Mouse (Mus musculus) MEL-GATA-1-ER (cell line): ENCODE measurements around the gene Hs1bp3.

ENCODE experiments used
- DNase-seq: peaks from one replicate; pipeline ENCODE4 v3.0.0-alpha.2; 2012; ENCODE audit warnings: low read depth; ENCODE audit errors: extremely low read depth

The Hs1bp3 gene

DNA sequence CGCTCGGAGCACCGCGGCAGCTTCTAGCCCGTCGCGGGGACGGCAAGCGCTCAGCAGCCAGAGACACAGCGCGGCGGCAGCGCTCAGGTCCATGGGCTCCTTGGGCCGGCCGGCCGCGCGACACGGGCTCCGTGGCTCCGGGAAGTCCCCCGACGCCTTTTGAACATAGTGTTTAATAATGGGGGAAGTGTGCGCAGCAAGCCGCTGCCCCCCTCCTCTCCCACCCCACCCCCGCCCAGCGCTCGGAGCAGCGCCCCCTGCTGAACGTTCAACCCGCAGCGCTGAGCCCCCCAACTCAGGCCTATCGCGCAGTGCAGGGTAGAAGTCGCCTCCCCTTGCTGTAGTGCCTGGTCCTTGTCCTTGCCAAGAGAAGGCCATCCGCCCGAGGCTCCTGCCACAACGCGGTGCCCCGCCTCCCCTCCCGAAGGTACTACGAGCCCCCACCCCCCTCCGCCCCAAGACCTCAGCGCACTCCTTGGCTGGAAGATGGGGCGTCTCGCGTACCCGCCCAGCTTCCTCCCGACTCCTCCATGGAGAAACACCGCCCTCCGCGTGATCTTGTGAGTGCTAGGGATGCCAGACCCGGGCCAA, 11.3 kb upstream of the Hs1bp3 start, which contains the start of gene Gdf7:
Gene Gdf7 (minus strand): TSS at position 114 of the 591 bp plus-strand sequence.
- no peak for DNase-seq

DNA sequence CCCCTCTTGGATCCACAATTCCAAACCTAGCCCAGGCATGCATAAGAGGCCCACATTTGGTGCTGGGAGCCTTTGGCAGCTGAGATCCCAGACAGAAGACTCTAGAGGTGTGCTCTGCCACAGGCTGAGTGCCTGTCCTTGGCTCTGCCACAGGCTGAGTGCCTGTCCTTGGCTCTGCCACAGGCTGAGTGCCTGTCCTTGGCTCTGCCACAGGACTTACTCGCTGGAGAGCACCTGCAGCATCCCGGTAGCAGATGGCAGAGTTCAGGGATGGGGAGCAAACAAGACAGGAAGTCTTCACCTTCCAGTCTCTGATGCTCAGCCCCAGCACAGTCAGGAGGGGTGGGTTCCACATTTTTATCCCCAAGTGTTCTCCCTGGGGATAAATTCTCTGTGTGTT, 8.0 kb upstream of the Hs1bp3 start:
- no peak for DNase-seq

DNA sequence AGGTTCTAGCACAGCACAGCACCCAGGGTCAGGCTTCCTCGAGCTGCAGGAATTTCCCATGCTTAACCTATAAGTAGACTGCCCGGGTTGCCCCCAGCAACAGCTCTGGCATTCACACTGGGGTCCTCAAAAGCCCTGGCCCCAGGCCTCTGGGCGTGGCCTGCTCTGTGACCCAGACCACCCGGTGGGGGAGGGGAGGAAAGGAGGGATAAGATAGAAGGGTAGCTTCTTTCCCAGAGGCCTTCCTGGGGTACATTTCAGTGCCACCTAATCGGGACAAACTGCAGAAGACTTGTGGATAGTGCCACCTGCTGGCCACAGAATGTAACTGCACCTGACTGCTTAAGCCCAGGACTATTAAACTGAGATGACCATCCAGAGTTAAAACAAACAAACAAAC, 6.8 kb upstream of the Hs1bp3 start:
- DNase-seq, result no peak

DNA sequence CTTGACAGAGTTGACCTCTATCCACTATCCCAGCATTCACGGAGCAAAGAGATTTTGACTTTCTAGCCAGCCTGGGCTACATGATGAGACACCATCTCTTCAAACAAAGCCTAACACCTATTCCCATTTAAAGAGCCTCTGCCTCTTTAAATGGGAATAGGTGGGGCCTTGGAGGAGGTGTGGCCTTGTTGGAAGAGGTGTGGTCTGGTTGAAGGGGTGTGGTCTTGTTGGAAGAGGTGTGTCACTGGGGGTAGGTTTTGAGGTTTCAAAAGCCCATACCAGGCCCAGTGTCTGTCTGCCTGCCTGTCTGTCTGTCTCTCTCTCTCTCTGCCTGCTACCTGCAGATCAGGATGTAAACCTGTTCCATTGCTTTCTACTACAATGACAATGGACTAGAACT, 6.3 kb upstream of the Hs1bp3 start:
- no peak for DNase-seq

DNA sequence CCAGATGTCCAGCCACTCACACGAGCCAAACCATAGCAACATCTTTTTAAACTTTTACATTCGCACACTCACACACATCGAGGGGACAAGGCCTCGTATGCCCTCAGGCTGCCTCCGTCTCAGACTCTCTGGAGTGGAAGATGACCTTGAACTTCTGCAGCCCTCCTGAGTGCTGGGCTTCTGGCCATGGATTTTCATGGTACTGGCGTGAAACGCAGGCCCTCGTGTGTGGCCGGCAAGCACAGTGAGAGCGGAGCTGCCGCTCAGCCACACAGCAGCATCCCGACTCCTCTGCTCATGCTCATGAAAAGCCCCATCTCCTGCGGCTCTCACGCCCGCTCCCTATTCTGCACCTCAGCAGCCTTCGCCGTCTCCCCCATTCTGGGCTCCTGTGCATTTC, 2.2 kb upstream of the Hs1bp3 start:
- DNase-seq, result no peak

DNA sequence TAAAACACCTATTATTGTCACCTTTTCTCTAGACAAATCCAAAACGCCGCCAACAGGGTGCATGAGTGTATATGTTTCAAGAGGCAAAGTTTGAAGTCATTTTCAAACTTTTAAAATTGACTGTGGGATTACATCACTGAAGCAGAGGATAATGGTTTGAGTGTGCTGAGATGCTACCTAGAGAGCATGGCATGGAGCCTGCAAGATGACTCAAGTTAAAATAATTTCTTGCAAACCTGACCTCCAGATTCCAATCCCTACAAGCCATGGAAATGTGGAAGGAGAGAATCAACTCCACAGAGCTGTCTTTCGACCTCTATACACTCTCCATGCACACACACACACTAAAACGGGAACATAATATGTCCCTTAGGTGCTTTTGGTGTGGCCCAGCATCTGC, 966 bp upstream of the Hs1bp3 start:
- DNase-seq, result no peak

DNA sequence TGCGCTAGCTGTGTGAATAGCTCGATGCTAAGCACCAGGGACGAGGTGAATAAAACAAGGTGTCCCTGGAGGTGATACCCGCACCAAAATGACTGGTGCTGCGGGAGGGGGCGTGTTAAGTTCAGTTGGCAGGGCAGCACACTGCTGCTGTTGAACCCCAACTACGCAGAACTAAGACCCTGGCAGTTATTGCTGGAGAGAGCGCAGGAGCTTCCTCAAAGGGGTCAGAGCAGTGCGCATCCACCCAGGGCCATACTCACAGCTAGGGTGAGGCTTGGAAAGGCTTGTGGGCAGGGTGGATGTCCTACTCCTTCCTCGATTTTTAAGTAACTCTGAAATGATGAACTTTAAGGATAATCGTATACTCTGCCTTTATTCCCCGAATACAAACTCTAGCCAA, 541 bp downstream of the Hs1bp3 start:
- DNase-seq, result peak; percentile 30

DNA sequence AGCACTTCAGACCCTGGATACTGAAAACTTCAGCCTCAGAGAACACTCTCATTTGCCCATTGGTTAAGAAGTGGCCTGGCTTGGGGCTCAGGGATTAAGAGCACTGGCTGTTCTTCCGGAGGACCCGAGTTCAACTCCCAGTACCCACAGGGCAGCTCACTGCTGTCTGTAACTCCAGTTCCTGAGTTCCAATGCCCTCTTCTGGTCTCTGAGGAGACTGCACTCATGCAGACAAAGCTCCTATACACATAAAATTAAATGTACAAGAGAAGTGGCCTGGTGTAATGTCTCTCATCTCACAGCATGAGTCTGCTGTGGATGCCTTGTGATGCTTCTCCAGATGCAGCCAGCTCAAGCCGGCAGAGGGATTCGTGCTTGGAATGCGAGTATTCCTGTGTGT, 3.3 kb downstream of the Hs1bp3 start:
- peak; percentile 27 for DNase-seq

DNA sequence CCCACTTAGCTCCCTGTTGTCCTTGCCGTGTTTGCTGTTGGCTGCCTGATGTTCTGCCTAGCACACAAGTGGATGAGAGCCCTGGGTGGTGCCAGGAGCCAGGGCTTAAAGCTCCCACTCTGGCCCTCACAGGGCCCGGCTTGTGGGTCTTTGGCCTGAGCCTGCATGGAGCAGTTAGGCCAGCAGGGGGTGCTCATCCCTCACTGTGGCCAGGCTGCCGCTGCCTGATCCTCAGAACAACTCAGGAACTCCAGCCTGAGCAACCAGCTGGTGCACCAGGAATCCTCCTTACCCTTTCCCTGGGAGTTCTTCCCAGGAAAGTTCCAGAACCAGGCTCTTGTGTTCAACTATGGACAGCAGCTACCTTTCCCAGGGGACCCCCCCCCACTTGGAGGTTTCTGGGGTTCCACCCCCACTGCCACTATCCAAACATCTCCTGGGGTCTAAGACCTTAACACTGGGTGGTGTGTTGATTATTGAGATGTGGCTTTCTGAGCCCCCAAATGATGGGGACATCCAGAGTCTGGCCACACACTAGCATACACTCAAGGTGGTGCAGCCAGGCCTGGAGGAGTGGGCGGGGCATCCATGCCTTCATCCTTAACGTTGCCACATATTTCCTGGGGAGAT, 7.0 kb downstream of the Hs1bp3 start:
- DNase-seq, result no peak

DNA sequence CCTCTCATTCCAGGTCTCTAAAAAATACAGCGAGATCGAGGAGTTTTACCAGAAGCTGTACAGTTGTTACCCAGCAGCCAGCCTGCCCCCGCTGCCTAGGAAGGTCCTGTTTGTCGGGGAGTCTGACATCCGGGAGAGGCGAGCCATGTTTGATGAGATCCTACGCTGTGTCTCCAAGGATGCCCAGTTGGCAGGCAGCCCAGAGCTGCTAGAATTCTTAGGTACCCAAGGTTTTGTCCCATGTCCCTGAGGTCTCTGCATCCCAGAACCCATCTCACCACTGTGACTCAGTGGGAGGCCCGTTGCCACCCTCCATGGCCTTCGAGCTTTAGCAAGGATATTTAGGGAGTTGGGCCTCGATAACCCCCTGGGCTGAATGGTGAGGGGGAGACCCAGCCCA, 8.3 kb downstream of the Hs1bp3 start:
- DNase-seq, result no peak

DNA sequence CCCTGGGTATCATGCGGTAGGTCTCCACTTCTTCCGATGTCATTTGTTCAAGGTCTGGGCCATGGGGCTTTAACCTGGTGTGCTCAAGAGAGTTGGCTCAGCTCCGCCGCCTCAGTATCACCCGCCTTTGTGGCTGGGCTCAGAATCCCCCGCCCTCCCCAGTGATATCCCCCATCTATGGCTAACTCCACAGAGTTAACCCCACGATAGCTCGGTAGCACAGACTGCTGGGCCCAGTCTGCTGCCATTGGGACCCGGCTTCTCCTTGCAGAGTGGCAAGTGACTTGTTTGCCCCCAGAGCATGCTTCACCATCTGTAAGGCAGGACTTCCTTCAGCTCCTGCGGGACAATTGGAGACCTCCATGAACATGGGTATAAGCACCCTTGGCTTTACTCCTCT, 10.9 kb downstream of the Hs1bp3 start:
- no peak for DNase-seq

DNA sequence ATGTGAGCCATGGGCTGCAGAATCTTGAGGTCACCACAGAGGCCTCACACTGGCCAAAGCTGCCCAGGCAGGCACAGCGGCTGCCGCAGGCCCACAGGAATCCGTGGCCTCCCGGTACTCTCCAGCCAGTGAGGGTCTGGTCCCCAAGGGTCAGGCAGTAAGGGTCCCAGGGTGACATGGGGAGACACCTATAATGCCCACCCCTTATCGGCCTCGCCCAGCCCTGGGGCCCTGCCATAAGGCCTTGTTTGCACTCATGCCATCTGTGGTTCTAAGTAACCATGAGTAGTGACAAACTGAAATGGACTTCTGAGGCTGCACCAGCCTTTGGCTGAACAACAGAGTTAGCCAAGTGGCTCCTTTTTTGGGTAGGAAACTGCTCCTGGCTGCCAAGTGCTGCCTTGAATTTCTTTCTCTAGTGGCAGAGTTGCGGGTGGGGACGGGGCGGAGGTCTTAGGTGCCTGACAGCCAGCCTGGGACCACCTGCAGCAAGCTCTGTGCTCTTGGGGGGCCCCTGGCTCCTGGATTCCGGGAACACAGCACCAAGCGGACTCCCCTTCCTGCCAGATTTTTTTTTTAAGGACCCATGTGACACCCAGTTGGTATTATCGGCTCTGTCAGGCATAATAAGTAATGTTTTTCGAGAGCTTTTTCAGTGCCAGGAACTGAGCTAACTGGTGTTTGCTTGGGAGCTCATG, 12.2 kb downstream of the Hs1bp3 start:
- no peak for DNase-seq

DNA sequence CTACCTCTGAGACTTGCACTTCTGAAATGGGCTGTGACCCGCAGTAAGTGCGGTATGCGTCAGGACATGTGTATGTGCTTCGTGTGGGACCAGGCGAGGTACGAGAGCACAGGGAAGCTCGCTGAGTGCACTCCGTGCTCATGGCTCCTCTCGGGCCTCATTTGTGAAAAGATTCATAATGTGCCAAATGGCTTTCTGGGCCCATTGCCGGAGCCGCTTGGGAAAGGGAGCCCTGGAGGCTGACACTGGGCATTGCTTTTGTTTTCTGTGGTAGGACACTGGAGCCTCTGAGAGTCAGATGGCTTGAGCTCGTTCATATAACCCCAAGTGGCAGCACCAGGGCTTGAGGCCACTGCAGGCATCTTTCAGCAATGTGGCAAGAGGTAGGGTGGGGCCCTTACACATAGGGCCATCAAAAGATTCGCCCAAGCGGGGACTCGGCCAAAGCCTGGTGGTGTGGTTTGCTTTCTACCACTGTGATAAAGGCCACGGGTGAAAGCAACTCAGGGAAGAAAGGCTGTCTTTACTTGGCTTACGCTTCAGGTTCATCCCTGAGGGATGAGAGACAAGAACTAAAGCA, 12.8 kb downstream of the Hs1bp3 start:
- no peak for DNase-seq

DNA sequence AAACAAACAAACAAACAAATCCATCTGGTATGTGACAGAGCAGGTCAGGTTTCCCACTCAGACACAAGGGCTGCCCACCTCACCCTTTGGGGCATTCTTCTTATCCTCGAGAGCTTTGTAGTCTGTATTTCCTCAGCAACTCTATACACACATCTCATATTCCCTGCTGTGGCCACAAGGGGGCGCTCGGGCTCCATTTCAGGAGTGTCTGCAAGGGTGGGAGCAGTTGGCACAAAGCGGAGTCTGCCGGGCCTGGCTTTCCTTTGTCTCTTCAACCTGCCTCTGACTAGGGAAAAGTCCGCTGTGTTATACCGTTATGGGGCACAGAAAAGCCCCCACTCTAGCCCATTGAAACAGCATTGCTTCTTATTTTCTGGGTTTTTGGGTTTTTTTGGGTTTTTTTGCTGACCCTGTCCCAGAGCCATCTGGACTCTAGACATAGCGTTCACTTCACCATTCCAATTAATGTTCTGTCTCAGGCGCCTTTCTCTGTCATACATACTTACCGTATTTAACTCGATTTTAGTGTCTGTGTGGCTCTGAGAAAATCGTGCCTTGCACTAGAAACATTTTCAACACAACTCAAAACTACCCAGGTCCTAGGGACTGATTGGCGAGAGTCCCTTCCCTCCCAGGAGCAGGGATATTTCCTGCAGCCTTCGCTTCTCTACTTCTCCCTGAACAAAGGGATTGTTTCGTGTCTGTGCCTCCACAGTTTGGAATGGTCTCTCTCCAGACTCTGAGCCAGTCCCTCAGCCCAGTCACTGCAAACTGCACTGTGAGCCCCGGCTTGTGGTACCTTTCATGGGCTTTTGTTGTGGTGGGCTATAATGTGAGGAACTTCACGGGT, 13.8 kb downstream of the Hs1bp3 start:
- DNase-seq, result peak; percentile 46

DNA sequence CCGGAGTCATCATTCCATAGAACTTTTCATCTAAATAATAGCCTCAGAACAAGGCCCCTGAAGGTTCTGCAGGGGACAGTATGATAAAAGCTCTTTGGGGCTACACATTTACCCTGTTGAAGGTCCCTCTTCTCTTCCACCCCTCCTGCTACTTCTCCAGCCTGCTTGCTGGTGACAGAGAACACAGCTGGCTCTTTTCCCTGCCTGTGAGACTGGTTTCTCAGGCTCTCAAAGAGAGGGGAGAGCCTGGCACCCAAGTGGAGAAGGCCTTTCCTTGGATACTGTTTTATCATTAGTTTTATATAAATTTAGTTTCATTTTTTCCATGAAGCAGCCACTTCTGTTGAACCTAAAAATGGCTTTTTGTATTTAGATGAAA, 14.4 kb downstream of the Hs1bp3 start:
- no peak for DNase-seq

DNA sequence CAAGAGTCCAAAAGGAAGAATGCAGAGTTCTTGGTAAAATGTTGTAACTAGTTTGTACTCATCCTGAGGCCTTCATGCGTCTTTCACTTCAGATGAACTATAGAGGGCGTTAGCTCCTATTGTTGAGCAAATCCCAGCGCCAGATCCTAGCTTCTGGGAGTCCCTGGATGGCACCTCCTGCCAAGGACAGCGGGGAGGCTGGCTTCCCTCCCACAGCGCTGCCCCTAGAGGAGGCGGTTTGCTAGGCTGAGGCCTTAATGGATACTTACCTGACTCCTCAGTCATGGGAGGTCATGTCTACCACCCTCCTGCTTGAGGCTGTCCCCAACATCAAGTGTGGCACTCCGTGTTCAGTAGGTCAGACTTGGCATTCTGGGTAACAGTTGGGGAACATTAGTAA, 16.0 kb downstream of the Hs1bp3 start:
- no peak for DNase-seq

DNA sequence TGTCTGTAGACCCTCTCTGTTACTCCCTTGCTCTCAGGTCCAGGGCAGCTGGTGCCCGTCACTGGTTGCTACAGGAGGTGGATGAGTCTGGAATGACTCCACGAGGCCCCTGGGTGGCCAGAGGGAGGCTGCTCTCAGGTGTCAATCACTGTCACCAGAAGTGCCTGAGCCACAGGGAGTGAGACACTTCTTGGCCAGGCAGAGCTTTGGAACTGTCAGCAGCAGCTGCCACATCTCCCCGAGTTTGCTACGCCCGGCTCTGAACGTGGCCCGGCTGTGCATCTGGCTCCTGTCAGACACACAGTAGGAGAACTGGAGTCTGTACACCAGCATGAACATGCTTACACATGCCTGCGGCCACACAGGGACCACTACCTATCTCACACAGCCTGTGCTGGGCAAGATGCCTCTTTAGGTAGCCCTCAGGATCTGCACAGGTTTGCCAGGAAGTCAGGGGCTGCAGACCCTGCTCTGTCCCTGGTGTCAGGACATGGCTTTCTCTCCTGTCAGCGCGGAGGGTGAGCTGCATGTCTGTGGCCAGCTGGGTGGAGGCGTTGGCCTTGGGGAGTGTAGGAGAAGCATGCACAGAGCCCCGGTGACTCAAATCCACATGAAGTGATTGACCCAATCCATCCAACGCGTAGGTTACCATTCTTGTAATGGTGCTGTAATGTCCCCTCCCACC, 18.4 kb downstream of the Hs1bp3 start:
- DNase-seq, result no peak

DNA sequence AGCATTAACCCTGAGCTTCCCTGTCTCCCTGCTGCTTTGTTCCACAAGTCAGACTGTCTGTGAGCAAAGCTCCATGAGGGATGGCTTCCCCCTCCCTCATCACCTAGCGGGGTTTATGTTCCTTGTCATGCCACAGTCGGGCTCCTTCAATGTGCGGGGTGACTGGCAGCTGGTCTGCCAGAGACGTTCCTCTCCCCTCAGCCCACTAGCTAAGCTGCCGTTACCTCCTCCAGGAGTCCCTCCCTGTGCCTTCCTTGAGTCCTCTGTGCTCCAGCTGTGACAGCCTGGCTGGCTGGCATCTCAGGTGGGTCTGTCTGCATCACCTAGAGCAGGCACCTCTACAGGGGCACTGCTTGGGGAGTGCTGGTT, 18.9 kb downstream of the Hs1bp3 start:
- DNase-seq, result no peak

DNA sequence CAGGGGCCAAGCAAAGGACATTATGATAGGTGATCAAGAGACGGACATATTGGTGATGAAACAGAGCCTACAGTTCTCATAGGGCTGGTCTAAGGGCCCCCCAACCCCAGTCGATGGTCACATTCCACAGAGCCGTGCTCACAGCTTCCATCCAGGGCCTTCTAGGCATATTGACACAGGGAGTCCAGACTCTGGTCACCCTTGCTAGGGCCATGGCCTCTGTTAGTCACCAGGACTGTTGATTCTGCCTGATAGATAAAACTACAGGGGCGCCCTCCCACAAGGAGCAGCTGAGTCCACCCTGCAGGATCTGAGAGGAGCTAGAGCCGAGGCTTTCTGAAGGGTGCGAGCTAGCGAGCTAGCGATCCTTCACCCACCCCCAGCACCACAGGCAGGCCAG, 20.4 kb downstream of the Hs1bp3 start:
- DNase-seq, result no peak

DNA sequence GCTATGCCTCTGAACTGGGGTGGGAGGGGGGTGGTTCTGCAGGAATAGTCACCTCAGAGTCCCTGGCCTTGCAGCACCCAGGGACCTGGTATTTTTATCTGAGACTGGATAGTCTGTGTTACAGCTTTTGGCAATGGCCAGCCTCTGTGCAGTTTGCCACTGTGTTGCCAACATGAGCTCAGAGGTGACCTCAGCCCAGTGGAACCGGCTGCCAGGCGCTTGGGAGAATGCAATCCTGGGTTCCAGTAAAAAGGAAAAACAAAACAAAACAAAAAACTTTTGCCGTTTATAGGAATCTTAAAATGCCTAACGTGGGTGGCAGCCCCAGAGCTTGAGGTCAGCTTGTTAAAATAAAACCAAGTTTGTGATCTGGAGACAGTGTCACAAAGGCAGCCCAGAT, 21.0 kb downstream of the Hs1bp3 start:
- no peak for DNase-seq

DNA sequence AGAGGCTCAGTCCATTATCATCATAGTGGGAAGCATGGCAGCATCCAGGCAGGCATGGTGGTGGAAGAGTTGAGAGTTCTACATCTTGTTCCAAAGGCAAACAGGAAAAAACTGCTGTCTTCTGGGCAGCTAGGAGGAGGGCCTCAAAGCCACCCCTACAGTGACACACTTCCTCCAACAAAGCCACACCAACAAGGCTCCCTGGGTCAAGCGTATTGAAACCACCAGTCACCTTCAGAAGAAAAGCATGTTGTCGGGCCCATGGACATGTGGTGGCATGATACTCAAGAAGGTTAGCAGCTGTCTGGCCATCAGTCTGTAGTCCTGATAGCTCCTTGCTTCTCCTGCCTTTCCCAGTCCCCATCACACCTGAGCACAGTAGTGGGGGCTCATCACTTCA, 22.3 kb downstream of the Hs1bp3 start:
- no peak for DNase-seq
